Mouse (Mus musculus) neutrophil, adult 5-6 weeks (primary cell): ENCODE data around the gene Ankrd63. TPM values are rescaled to one million over a fixed set of nuclear protein-coding genes. Genes with fewer than 3 reads are reported as not detected.

Experiments
- ATAC-seq: fragments of 151-379, 151-347 bp; 2 replicates; pipeline ENCODE4 v1.8.0; 2017; ENCODE audit warnings: mild to moderate bottlenecking, moderate TSS enrichment; ENCODE audit not compliant: insufficient number of reproducible peaks, poor library complexity, low FRiP score, severe bottlenecking; ENCODE audit errors: extremely low read depth
- total RNA-seq: library from RNA; stranded (forward); fragments of 200-1000 nt; gene quantifications from 2 replicates; pipeline ENCODE4 v1.2.3, GENCODE M21; 2017

Gene Ankrd63
- total RNA-seq, 1 experiment from 2014 or later, result 1.2 TPM

- ATAC-seq, result no peak; the same call in 1 of the 2 replicates
Measured at GRCm38 (mm10) chr2:118729194-118729593, 25.4 kb upstream of the Ankrd63 start.

DNA sequence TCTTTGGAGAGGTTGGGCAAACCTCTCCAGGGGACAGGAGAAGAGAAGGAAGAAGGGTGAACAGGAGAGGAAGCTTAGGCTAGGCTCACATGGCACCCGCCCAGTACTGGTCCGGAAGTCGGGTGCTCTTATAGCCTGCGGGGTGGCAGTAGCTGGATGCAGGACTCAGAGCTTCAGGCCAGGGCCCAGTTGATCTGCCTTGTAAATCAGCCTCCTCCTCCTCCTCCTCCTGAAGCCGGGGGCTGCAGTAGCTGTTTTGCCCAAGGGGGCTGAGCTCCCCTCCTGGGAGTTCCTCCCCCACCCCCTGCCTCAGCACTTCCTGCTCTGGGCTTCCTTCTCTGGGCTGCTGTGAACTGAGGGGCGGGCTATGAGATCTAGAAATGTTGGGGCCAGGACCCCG, 24.6 kb upstream of the Ankrd63 start, which contains the start of gene Plcb2:
Gene Plcb2 (minus strand): TSS at position 102 of the 400 bp plus-strand sequence.
- peak; percentile 46 for ATAC-seq

- ATAC-seq, result no peak
Measured at GRCm38 (mm10) chr2:118727911-118728310, 24.1 kb upstream of the Ankrd63 start.

DNA sequence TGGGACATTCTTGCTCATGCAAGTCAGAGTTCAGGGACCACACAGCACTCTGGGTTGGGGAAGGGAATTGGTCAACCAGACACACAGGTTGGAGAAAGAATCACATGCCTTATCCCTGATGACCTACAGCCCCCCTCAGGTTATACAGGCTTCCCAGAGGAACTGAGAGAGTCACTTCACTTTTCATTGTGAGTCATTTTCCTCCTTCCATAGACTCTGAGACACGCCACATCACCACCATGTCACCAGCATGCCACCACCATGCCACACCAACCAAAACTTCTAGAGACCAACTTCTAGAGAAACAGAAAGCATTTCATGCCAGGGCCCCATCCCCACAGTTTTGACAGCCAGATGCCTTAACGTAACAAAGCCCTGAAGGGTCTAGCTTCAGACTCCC, 23.1 kb upstream of the Ankrd63 start:
- no peak for ATAC-seq

DNA sequence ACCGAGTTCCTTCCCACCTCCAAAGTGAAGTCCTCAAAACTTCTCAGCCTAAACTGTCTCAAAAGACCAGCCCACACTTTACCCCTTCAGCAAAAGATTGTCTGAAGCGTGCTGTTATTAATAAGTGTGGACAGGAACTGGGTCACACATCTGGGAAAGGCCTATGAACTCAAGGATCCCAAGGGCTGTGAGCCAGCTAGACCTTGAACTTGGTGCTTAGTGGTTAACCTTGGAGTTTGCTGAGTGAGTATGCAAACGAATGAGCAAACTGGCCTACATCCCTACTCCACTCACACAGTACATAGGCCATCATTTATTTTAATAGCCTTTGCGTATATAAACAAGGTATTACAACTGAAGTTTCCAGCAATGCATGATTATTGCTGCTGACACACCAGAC, 21.7 kb upstream of the Ankrd63 start:
- no peak for ATAC-seq

DNA sequence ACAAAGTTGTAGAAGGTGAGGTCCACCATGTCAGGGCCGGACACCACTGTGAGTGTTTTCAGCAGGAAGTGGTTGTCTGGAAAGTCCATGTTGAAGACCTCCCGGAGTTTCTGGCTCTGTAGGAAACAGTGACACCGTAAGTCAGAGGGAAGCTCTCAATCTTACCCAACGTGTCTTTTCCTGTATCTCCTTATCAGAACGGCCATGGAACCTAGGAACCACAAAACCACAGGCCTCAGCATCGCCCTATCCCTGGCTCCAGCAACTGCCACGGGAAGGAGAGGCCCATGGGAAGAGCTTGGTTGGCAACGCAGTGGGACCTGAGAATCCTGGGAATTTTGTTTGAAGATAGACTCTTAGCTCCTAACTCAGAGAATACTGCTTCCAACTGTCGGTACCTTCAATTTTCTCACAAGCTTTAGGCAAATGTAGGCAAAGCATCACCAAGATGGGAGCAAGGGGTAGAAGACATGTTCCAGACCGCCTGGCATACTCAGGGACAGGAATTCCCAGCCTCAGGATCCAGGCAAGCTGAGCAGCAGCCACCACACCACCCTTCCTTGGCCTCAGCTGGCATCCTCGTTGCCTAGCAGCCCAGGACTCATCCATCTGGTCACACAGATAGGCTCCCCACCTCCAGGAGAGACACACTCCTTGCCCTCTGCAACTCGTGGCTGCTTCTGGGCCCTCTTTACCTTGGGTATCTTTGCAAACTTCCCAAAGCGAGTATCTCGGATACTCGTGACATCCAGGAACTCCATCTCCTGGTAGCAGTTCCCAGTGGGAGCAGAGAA, 20.1 kb upstream of the Ankrd63 start:
- ATAC-seq, result no peak

DNA sequence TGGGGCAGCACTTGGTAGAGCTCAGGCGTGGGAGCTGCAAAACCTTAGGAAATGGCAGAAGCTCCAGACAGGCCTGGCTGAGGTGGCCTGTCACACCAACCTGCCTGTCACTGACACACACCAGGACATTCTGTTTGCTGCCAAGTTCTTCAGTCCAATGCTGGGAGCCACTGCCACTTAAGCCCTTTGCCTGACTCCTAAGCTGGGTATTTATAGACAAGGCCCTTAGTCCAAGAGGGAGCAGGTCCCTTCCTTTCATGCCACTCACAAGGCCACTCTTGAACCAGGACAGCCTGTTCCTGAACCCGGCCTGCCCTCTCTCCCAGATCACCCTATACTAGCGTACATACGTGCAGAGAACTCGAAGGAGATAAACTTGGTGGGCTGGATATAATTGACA, 12.9 kb upstream of the Ankrd63 start:
- no peak for ATAC-seq

DNA sequence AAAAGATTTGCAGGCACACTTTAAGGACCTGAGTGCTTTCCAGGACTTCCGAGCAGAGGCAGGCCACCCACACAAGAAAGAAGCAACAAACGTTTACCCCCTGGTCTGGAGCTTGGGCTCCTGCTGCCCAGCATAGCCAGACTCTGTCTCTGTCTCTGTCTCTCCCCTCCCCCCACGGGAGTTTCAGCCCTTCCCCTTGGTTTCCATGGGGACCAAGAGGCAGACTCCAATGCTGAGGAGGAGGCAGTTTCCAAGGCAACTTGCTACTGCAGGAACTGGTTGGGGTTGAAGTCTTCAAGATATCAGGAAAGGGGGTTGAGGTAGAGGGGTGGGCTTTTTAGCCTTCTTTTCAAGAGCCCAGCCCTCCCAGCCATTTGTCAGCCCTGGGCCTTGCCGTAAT, 10.5 kb upstream of the Ankrd63 start:
- no peak for ATAC-seq

DNA sequence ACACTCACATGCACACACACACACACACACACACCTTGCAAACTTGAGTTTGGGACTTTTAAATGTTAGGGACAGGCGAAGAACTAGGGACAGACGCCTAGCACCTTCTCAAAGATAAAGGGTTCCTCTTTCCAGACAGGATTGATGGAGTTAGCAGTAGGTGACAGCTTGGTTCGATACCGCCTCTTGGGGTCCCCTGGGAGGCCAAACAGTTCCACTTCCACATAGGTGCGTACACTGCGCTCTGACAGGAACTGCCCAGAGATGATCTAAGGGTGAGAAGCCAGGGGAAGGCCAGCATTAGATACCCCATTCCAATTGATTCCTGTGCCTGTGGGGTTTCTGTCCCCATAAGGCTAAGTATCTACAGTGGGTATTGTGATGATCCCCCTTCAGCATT, 9.9 kb upstream of the Ankrd63 start:
- peak; percentile 46; the same call in 1 of the 2 replicates for ATAC-seq

- no peak for ATAC-seq
Measured at GRCm38 (mm10) chr2:118711038-118711494, 7.3 kb upstream of the Ankrd63 start.

DNA sequence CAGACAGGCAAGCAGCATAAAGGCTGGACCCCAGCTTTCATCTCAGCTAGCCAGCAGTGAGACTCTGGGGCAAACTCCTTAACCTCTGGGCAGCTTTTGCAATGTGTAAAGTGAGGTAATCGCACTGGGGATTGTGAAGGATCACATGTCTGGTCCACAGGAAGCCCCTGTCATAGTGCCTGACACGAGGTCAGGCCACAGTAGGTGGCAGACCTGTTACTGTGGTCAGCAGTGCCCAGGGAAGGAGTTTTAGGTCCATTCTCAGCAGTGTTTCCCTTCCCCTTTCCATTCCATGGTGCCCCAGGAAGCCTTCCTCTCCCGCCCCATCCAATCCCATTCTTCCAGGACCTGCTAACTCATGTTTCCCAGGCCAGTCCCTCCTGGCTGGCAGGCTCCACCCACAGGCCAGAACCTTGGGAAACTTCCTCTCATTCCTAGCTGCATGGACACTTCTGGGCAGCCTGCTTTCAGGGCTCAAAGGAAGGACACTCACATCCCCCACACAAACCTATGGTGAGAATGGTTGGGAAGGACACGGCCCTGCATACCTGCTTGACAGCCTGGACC, 6.0 kb upstream of the Ankrd63 start:
- ATAC-seq, result no peak

- ATAC-seq, result no peak
Measured at GRCm38 (mm10) chr2:118708472-118708871, 4.7 kb upstream of the Ankrd63 start.

DNA sequence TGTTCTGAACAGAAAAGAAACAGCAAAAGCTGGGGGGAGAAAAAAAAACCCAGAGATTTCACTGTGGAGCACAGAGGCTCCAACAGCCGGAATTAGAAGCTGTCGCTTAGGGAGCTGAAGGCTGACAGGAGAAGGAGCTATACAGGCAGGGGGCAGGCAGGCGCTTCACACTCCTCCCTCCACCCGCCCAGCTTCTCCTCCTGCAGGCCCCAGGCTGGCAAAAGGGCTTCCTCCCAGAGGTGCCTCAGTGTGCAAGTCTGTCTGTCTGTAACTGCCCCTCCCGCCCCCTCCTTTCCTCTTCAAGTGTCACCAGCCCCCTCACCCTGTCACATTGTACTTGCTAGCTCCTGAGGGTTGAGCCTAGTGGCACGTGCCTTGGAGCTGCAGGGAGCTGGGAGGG, 2.7 kb upstream of the Ankrd63 start:
- no peak for ATAC-seq

DNA sequence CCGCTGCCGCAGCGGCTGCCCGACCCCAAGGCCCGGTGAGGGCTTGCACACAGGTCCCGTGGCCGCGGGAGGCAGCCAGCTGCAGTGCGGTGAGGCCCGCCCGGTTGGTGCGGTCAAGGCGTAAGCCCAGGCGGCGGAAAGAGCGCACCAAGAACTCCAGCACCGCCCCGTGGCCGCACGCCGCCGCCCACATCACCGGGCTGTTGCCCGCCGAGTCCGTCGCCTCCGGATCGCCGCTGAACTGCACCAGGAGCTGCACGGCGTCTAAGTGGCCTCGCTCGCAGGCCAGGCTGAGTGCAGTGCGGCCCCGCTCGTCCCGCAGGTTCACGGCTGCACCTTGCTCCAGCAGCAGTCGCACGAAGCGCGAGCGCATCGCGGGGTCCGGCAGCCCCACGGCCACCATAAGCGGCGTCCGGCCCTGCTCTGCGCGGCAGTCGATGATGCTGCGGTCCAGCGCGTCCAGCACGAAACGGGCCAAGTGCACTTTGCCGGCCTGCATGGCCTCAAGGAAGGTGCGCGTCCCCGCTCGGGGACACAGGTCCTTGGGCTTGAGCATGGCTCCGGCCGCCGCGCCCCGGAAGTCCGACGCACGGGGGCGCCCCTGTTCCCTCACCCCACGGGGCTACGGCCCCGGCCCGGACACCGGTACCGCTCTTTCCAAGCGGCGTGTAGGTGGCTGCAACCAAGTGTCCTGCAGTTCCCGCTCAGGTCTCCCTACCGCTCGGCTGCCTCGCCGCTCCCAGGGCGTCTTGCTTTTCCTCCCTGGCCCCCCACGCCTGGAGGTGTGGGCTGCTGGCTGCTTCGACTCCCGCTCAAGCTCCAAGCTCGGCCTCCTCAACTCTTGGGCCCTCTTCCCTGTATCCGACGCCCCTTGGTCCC, 641 bp downstream of the Ankrd63 start:
- ATAC-seq, result no peak

- ATAC-seq, result no peak
Measured at GRCm38 (mm10) chr2:118701971-118702882, 1.5 kb downstream of the Ankrd63 start.

DNA sequence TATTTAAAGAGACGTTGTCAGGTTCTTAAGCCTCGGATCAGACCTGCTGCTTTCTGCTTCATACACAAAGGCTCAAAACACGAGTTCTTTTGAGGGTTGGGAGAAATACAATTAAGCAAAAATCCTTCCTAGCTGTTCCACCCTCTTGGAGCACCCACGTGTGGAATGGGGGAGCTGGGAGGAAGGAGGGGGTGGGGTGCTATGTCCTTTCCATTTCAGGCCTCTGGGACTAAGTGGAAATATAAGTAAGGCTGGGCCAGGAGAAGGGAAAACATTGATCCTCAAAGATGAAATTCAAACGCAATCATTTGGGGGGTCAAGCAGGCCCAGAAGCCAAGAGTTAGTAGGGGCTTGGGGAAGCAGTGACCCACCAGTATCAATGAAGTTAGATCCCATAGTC, 2.6 kb downstream of the Ankrd63 start:
- no peak for ATAC-seq

- ATAC-seq, result peak; percentile 72
Measured at GRCm38 (mm10) chr2:118700179-118701062, 3.3 kb downstream of the Ankrd63 start.

GRCm38 (mm10) chr2:118697955-118698354, 5.8 kb downstream of the Ankrd63 start:
- no peak for ATAC-seq
